Mouse (Mus musculus) bone marrow, adult 2 months (tissue): ENCODE data around the gene Fam168a. TPM values are rescaled to one million over a fixed set of nuclear protein-coding genes. Genes with fewer than 3 reads are reported as not detected.

Experiments used
- H3K27ac ChIP-seq: fragments of 200-500 bp; 2 replicates; pipeline ENCODE4 v1.5.1; 2012; ENCODE audit warnings: low read depth, mild to moderate bottlenecking, control low read depth, inconsistent platforms, low read length; ENCODE audit not compliant: control insufficient read depth, poor library complexity, insufficient read depth
- H3K4me1 ChIP-seq: fragments of 200-500 bp; 2 replicates; pipeline ENCODE4 v1.6.1; 2011; ENCODE audit warnings: low read length; ENCODE audit not compliant: control insufficient read depth, insufficient read depth
- H3K4me3 ChIP-seq: fragments of 200-500 bp; replicated peaks from 2 replicates; pipeline ENCODE3; 2011; ENCODE audit warnings: mild to moderate bottlenecking, low read depth, low read length, control low read depth; ENCODE audit not compliant: control insufficient read depth
- CTCF ChIP-seq: fragments of 200-500 bp; IDR thresholded peaks from 2 replicates; pipeline ENCODE4 v1.5.1; 2011; ENCODE audit warnings: low read length, control low read depth; ENCODE audit not compliant: control insufficient read depth, insufficient read depth
- POLR2A ChIP-seq: fragments of 200-500 bp; IDR thresholded peaks from 2 replicates; pipeline ENCODE4 v1.6.1; 2011; ENCODE audit warnings: low read depth, mild to moderate bottlenecking, control low read depth, low read length, borderline replicate concordance; ENCODE audit not compliant: control insufficient read depth
- WGBS: fragments of 180-500 bp; shearing (Covaris S2); methylation state at CpG from one replicate; pipeline ENCODE4 v1.1.7; 2018; 5-methylcytosine and 5-hydroxymethylcytosine counted together
- polyA plus RNA-seq: library from polyadenylated mRNA; stranded (reverse); fragments of >200 nt; gene quantifications from 2 replicates; pipeline ENCODE4 v1.2.4, GENCODE M21; 2011; ENCODE audit warnings: low replicate concordance; ENCODE audit not compliant: missing spikeins, insufficient read depth, insufficient read length

Gene Fam168a
- polyA plus RNA-seq, 1 experiment: 11.7 TPM

DNA sequence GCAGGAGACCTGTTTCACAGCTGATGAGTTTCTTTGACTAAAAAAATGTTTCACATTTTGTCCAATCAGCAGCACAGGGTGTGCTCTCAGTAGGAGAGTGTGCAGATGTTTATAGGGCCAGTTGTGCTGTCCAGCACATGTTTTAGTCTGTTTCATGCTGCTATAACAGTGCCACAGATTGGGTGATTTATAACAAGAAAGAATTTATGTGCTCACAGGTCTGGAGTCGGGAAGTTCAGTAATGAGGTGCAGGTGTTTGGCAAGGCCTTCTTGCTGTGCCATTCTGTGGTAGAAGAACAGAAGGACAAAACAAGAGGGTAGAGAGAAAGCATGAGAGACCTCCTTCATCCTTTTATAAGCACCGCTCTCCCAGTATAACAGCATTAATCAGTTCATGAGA, 78.2 kb downstream of the Fam168a start:
- 93% methylated on average over 2 of the region's 2 CpGs for WGBS
- TF ChIP-seq CTCF: no peak
- no peak for TF ChIP-seq POLR2A
- no peak overlapping the region for H3K27ac ChIP-seq
- no peaks in the 10 kb centered on the region; the same call in 1 of the 2 replicates for H3K4me1 ChIP-seq
- H3K4me3 ChIP-seq: no peak overlapping the region

DNA sequence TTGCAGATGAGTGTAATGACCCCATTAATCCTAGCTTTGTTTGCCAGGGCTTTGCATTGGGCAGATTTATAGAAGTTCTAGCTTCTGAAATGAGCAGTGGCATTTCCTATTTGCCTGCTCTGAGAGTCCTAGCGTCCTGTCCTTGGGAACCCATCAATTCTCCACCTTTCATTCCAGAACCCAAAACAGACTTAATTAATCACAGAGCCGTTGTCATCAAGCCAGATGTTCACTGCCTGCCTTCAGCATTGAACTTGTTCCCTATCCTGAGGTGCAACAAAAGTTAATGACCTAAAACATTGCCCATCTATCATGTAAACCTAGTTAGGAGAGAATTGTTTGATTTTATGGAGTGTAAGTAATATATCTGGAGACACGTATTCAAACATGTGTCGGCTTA, 79.0 kb downstream of the Fam168a start:
- Histone ChIP-seq H3K27ac (no peak overlapping the region), H3K4me3 (no peak overlapping the region), H3K4me1 (no peaks in the 10 kb centered on the region; the same call in 1 of the 2 replicates)
- WGBS: 88% methylated on average over 4 of the region's 4 CpGs
- TF ChIP-seq POLR2A: no peak

DNA sequence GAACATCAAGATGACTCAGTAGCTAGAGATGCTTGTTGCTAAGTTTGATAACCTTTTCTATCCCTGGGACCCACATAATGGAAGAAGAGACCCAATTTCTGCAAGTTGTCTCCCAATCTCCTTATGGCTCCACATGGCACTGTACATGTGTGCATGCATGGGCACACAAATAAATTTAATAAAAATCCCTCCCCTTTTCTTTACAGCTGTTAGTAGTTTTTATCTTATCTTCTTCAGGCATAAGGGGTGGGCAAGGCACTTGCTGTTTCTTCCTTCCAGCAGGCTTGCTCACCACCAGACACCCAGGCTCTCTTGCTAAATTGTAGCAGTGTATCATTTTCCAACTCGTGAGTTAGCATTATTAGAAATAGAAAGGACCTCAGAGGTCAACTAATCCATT, 79.6 kb downstream of the Fam168a start:
- Histone ChIP-seq H3K4me1 (no peaks in the 10 kb centered on the region; the same call in 1 of the 2 replicates), H3K4me3 (no peak overlapping the region), H3K27ac (no peak overlapping the region)
- 59% methylated on average over 1 of the region's 1 CpGs for WGBS
- TF ChIP-seq POLR2A (no peak), CTCF (no peak)

DNA sequence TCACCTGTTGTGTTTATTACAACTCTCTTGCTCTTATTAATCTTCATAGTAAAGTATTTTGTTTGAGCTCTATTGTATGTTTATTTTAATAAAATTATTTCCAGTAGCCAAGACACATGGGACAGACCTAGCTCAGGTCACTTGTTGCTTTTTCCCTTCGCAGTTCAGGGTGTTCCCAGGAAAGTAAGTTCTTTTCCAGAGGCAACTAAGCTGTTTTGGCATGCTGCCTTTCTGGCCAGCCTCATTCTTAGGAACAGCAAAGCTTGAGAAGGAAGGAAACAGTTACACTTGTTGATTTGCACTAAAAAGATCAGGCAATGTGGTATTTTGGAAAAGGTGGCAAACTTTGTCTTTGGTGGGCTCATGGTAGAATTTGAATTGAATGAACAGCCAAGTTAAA, 81.9 kb downstream of the Fam168a start:
- Histone ChIP-seq H3K4me3 (no peak overlapping the region), H3K27ac (no peak overlapping the region), H3K4me1 (no peaks in the 10 kb centered on the region; the same call in 1 of the 2 replicates)
- no peak for TF ChIP-seq CTCF
- TF ChIP-seq POLR2A: no peak
- 94% methylated on average over 1 of the region's 1 CpGs for WGBS

DNA sequence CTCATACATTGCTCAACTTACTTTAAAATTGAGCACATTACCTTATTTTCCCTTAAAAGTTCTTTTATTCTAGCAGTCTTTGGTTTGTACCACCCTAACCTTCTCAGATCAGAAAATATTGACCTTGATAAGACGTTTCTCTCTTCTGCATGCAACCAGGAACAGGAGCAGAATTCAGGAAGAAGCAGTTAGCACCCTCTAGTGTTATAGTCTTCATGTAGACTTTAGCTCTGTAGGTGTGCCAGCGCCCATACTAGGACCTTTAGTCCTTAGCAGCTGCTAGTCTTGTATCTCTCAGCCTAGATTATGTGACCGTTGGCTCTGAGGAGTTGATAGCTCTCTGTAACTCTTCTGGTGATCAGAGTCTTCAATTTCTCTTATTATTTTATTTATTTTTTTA, 92.4 kb downstream of the Fam168a start:
- no peak for TF ChIP-seq CTCF
- no peak for TF ChIP-seq POLR2A
- 25% methylated on average over 3 of the region's 3 CpGs for WGBS
- H3K4me3 ChIP-seq: no peak overlapping the region
- no peak overlapping the region for H3K27ac ChIP-seq
- peaks cover 2% of the 10 kb centered on the region; the same call in 1 of the 2 replicates for H3K4me1 ChIP-seq

DNA sequence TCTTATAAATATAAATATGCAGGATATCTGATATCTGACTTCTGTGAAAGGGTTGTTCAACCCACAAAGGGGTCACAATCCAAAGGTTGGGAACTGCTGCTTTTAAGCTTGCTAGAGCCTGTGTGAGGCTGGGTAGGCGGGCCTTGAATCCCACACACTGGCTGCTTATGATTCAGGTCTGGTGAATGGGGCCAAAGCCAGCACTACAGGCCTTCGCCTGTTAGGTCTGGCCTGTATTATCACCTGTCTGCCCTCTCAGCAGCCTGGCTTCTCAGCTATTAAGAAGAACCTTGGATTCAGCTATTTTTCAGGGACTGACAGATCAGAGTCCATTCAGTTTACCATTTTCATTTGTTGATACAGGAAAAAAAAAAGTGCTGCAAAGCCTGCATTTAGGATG, 99.0 kb downstream of the Fam168a start:
- H3K4me3 ChIP-seq: no peak overlapping the region
- TF ChIP-seq CTCF (no peak), POLR2A (no peak)
- no peaks in the 10 kb centered on the region for H3K4me1 ChIP-seq
- WGBS: 76% methylated on average over 2 of the region's 2 CpGs
- H3K27ac ChIP-seq: no peak overlapping the region

DNA sequence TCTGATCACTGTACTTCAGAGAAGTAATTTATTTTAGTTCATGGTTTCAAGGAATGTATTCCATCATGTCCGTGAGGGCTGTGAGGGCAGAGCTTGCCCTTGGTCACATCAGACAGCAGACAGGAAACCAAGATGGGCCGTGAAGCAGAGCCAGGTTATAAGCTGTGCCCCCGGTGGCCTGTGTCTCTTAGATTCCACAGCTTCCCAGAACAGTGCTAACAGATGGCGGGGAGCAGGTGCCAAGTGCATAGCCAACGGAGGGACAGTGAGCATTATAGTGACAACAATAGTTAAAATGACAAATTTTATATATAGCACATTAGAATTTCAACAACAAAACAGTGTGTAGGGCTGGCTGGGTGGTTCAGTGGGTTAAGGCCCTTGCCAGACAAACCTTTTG, 105.5 kb downstream of the Fam168a start:
- WGBS: 78% methylated on average over 5 of the region's 5 CpGs
- H3K4me1 ChIP-seq: no peaks in the 10 kb centered on the region
- TF ChIP-seq CTCF: no peak
- no peak for TF ChIP-seq POLR2A
- H3K27ac ChIP-seq: no peak overlapping the region
- H3K4me3 ChIP-seq: no peak overlapping the region

DNA sequence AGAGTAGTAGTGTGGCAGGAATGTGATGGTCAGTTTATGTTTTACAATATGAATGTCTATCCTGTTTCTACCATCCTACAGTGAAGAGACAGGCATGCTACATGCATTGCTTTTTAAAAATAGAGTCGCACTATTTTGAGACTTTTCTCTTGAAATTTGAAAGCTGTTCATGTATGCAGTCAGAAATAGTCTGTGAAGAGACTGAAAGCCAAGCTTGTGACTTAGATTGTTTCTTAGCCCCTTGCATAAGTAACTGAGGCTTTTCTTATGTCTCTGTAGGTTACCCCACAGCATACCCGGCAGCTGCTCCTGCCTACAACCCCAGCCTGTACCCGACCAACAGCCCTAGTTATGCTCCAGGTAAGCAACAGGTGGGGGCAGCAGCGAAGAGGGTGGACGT, 106.2 kb downstream of the Fam168a start:
- H3K27ac ChIP-seq: no peak overlapping the region
- WGBS: 82% methylated on average over 5 of the region's 5 CpGs
- TF ChIP-seq POLR2A (no peak), CTCF (no peak)
- H3K4me3 ChIP-seq: no peak overlapping the region
- H3K4me1 ChIP-seq: no peaks in the 10 kb centered on the region; the same call in 1 of the 2 replicates

DNA sequence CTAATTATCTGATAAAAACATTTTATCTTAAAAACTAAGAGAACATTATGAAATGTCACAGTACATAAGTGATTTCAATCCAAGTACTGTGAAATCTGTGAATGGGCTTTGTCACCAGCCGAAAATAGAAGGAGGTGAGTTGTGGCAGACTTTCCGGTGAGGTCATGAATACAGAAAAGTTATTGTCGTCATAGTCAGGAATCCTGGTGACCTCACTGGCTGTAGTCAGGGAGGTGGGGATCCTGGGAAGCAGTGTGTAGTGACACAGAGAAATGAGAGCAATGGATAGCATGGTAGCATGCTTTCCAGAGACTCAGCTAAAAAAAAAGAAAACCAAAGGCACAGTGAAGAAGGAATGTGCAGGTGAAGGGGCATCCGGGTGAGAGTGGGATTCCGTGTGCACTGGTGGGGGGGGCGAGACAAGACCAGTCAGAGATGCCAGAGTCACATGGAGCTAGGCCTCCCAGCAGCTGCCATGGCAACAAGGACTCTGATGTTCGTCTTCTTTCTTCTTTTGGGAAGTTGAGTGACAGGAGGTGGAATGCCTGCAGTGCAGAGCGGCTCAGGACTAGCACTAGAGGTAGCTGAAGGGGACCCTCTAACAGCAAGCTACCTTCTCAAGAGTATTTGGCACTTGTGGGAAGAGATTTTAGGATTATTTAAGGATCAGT, 109.6 kb downstream of the Fam168a start:
- TF ChIP-seq POLR2A (no peak), CTCF (no peak)
- 81% methylated on average over 8 of the region's 8 CpGs for WGBS
- no peak overlapping the region for H3K4me3 ChIP-seq
- H3K27ac ChIP-seq: no peak overlapping the region
- H3K4me1 ChIP-seq: no peaks in the 10 kb centered on the region; the same call in 1 of the 2 replicates
